Mouse (Mus musculus): Measurements from ENCODE around the gene Lman2. TPM values are rescaled to one million over a fixed set of nuclear protein-coding genes. Genes with fewer than 3 reads are reported as not detected.
A peak's percentile ranks its signal among the peaks of the same experiment; 100 is the strongest.

Gene Lman2
- polyA plus RNA-seq, 1 experiment from 2014 or later, result 121 TPM

DNA sequence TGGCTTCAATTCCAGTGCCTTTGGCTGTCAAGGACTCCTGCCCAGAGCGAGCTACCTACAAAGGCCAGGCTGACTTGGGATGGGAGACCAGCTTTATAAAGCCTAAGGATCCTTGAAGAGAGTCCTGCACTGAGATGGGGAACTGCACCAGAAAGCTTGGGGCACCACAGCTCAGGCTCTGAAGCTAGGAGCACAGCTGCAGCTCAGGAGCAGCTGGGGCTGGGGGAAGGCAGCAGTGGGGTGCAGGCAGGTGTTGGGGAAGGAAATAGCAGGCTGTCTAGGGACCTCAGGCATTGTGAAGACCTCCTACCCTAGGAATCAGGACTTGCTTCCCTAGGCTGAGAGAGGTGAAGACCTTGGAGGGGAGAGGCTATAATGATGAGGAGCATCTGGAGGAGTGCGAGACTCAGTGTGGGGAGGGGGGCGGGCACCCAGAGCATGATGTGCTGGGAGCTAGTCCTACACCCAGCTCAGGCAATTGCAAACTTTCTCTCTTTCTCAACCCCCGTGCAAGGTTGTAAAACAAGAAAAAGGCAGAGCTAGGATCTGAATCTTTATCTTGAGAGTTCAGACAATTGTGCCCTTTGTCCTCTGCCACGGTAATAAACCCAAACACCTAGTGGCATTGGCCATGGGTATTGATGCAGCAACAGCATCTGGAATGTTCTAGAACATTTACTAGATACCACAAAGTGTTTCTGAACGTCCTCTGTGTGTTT lies 11.8 kb upstream of the Lman2 start:
- Histone ChIP-seq H3K9ac (ENCODE audit: low read depth, low read length) (no peak overlapping the region), H3K9me3 (ENCODE audit: control insufficient read depth, low read length) (no peaks in the 10 kb centered on the region), H3K27ac (ENCODE audit: low read length) (no peak overlapping the region), H3K36me3 (ENCODE audit: control insufficient read depth, insufficient read depth, low read length) (no peaks in the 10 kb centered on the region), H3K27me3 (replicated peaks; ENCODE audit: control insufficient read depth, insufficient read depth, low read length) (peaks cover 15% of the 10 kb centered on the region), H3K4me3 (ENCODE audit: low read length) (no peak overlapping the region), H3K4me2 (ENCODE audit: low read depth, low read length) (0 out of 2 replicates have a peak overlapping the region, but pooled peaks have one; percentile 5), H3K4me1 (ENCODE audit: control insufficient read depth, insufficient read depth, low read length) (peaks cover 14% of the 10 kb centered on the region)
- 48% methylated on average over 6 of the region's 6 CpGs for WGBS
- peak; percentile 75 for ATAC-seq

DNA sequence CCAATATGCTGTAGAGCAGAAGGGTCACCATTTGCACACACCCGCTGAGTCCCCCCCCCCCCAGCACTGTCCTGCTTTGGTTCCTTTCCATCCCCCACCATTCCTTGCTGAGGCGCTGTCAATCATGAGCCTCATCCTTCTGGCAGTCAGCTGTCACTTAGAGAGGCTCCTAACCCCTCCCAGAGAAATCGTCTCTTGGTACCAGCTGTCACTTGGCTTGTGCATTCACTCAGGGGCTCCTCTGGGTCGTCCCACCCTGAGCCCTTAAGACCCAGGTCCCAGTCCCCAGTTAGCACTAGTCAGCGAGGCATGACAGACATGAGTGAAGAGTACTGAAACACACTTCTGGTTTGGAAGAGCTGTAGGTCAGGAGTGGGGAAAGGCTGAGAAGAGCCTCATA lies 9.2 kb upstream of the Lman2 start:
- no peaks in the 10 kb centered on the region for H3K9me3 ChIP-seq (ENCODE audit: control insufficient read depth, low read length)
- no peak overlapping the region for H3K4me3 ChIP-seq (ENCODE audit: low read length)
- no peak overlapping the region for H3K9ac ChIP-seq (ENCODE audit: low read depth, low read length)
- 55% methylated on average over 5 of the region's 5 CpGs for WGBS
- H3K27me3 ChIP-seq (replicated peaks; ENCODE audit: control insufficient read depth, insufficient read depth, low read length), result no peaks in the 10 kb centered on the region; the same call in none of the 2 replicates
- H3K4me2 ChIP-seq (ENCODE audit: low read depth, low read length), result no peak overlapping the region
- H3K27ac ChIP-seq (ENCODE audit: low read length), result no peak overlapping the region
- H3K36me3 ChIP-seq (ENCODE audit: control insufficient read depth, insufficient read depth, low read length), result no peaks in the 10 kb centered on the region
- peaks cover 8% of the 10 kb centered on the region for H3K4me1 ChIP-seq (ENCODE audit: control insufficient read depth, insufficient read depth, low read length)
- ATAC-seq, result no peak

DNA sequence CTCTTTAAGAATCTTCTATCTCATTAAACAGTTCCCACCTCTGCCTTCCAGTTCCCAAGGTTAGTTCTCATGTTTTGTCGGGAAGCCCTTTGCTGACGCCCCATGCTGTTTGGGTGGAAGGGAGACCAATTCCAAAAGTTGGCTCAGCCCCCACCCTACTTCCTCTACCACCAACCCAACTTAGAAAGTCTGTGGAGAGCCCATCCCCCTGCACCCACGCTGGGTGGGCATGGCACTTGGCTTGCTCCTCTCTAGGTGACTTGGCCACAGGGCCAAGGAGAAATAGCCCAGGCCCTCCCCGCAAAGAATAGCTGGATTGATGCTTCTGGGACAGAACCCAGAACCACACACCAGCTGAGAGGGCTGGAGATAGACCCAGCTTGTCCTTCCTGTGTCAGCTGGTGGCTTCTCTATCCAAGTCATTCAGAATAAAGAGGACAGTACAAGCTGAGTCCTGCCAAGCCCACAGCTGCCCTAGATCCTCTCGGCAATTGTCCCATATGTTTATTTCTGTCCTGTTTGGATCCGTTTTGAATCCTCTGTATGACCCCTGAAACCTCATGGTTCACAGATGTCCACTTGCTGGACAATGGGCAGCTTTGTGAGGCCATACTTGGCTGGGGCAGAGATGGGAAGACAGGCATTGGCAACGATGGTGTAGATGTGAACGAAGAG lies 8.6 kb upstream of the Lman2 start:
- no peak for ATAC-seq
- H3K4me3 ChIP-seq (ENCODE audit: low read length), result no peak overlapping the region
- H3K9me3 ChIP-seq (ENCODE audit: control insufficient read depth, low read length), result no peaks in the 10 kb centered on the region
- WGBS, result 64% methylated on average over 8 of the region's 8 CpGs
- H3K27ac ChIP-seq (ENCODE audit: low read length), result no peak overlapping the region
- no peak overlapping the region for H3K9ac ChIP-seq (ENCODE audit: low read depth, low read length)
- peaks cover 8% of the 10 kb centered on the region for H3K4me1 ChIP-seq (ENCODE audit: control insufficient read depth, insufficient read depth, low read length)
- H3K36me3 ChIP-seq (ENCODE audit: control insufficient read depth, insufficient read depth, low read length), result no peaks in the 10 kb centered on the region
- H3K4me2 ChIP-seq (ENCODE audit: low read depth, low read length), result no peak overlapping the region
- no peaks in the 10 kb centered on the region; the same call in none of the 2 replicates for H3K27me3 ChIP-seq (replicated peaks; ENCODE audit: control insufficient read depth, insufficient read depth, low read length)

DNA sequence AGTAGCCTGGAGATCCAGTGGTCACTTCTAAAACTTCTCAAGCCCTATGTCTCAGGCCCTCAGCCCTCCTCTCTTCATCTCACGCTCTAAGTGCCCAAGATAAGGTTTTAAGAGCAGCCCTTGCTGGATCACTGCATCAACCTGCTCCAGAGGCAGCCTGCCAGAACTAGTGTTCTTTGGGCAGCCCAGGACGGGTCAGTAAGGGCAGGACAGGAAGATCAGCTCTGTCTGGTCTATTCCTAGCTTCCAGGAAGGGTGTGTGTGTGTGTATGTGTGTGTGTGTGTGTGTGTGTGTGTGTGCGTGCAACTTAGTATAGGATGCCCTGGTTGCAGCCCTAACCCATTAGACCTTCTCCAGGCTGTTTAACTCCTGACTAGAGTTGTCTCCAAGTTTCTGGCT lies 7.7 kb upstream of the Lman2 start:
- Histone ChIP-seq H3K4me2 (ENCODE audit: low read depth, low read length) (no peak overlapping the region), H3K36me3 (ENCODE audit: control insufficient read depth, insufficient read depth, low read length) (no peaks in the 10 kb centered on the region), H3K27me3 (replicated peaks; ENCODE audit: control insufficient read depth, insufficient read depth, low read length) (no peaks in the 10 kb centered on the region; the same call in none of the 2 replicates), H3K4me1 (ENCODE audit: control insufficient read depth, insufficient read depth, low read length) (peaks cover 8% of the 10 kb centered on the region), H3K9ac (ENCODE audit: low read depth, low read length) (no peak overlapping the region), H3K4me3 (ENCODE audit: low read length) (0 out of 2 replicates have a peak overlapping the region, but pooled peaks have one; percentile 0), H3K9me3 (ENCODE audit: control insufficient read depth, low read length) (no peaks in the 10 kb centered on the region), H3K27ac (ENCODE audit: low read length) (no peak overlapping the region)
- WGBS, result 59% methylated on average over 3 of the region's 3 CpGs
- ATAC-seq, result no peak

DNA sequence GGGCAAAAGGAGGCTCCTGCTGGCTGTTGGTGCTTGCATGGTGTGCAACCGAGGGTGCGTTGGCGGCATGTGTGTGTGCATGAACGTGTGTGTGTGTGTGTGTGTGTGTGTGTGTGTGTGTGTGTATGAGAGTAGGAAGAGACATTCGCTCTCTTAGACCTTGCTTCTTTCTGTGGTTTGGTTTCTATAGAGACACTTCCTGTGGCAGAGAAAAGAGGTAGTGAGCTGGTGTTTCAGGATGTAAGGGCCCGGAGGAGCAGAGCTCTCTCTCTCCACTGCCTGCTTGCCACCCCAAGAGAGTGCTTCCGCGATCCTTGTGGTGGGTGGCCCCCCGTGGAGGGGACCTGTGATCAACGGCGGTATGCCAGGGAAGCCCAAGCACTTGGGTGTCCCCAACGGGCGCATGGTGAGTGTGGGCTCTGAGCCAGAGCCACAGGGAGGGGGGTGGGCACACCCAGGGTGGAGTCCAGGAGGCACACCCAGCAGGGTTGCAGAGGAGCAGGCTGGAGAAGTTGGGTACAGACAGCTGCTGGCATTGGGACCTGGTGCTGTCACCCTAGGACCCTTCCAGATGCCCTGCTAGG lies 7.0 kb upstream of the Lman2 start, which contains the start of gene Rgs14:
Gene Rgs14, plus strand, starts transcription at position 202 of the 584 bp plus-strand sequence.
- H3K27ac ChIP-seq (ENCODE audit: low read length), result no peak within 1 kb of the TSS
- 50% methylated on average over 13 of the region's 13 CpGs for WGBS
- ATAC-seq, result no peak
- H3K4me3 ChIP-seq (ENCODE audit: low read length), result 0 out of 2 replicates have a peak within 1 kb of the TSS, but pooled peaks have one; percentile 0
- no peak within 1 kb of the TSS for H3K4me2 ChIP-seq (ENCODE audit: low read depth, low read length)
- H3K27me3 ChIP-seq (replicated peaks; ENCODE audit: control insufficient read depth, insufficient read depth, low read length), result no peaks in the 10 kb centered on the region; the same call in 1 of the 2 replicates
- H3K9ac ChIP-seq (ENCODE audit: low read depth, low read length), result 0 out of 2 replicates have a peak within 1 kb of the TSS, but pooled peaks have one; percentile 5
- H3K4me1 ChIP-seq (ENCODE audit: control insufficient read depth, insufficient read depth, low read length), result peaks cover 4% of the 10 kb centered on the region
- no peaks in the 10 kb centered on the region for H3K36me3 ChIP-seq (ENCODE audit: control insufficient read depth, insufficient read depth, low read length)
- H3K9me3 ChIP-seq (ENCODE audit: control insufficient read depth, low read length), result no peaks in the 10 kb centered on the region

DNA sequence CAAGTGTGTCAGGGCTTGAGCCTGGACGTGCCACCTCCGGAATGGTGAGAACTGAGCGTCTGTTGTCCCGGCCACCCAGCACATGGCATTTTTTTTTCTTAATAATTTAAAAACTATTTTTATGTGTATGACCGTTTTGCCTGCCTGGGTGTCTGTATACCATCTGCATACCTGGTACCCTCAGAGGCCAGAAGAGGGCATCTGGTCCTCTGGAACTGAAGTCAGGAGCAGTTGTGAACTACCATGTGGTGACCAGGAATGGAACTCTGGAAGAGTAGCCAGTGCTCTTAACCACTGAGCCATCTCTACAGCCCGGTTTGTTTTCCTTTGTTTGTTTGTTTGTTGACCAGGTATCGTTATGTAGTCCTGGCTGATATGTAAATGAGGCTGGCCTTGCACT lies 5.8 kb upstream of the Lman2 start:
- Histone ChIP-seq H3K9ac (ENCODE audit: low read depth, low read length) (no peak overlapping the region), H3K36me3 (ENCODE audit: control insufficient read depth, insufficient read depth, low read length) (no peaks in the 10 kb centered on the region), H3K9me3 (ENCODE audit: control insufficient read depth, low read length) (no peaks in the 10 kb centered on the region), H3K4me1 (ENCODE audit: control insufficient read depth, insufficient read depth, low read length) (no peaks in the 10 kb centered on the region; the same call in 1 of the 2 replicates), H3K27me3 (replicated peaks; ENCODE audit: control insufficient read depth, insufficient read depth, low read length) (no peaks in the 10 kb centered on the region; the same call in 1 of the 2 replicates), H3K4me2 (ENCODE audit: low read depth, low read length) (no peak overlapping the region), H3K27ac (ENCODE audit: low read length) (no peak overlapping the region), H3K4me3 (ENCODE audit: low read length) (no peak overlapping the region)
- ATAC-seq, result no peak
- WGBS, result 75% methylated on average over 7 of the region's 7 CpGs

DNA sequence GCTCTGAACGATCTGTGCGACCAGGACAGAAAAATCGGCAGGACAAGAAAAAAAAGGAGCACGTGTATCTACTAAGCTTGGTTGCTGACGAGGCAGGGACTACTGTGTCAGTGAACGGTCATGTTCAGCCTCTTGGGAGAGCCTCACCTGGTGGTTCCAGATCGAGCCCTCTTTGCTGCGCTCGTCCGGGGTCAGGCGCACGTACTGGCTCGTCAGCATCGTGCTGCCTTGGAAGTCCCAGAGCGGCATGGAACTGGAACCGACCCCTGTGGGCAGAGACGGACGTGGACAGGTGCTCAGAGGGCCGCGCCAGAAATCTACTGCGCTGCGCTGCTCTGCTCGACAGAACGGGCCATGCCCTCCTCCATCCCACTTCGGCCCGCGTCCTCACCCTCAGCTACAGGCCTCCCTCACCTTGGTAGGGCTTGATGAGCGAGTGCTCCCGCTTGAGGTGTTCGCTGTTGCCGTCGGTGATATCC lies 570 bp downstream of the Lman2 start:
- Histone ChIP-seq H3K9me3 (ENCODE audit: control insufficient read depth, low read length) (no peaks in the 10 kb centered on the region), H3K4me1 (ENCODE audit: control insufficient read depth, insufficient read depth, low read length) (peaks cover 11% of the 10 kb centered on the region), H3K27me3 (replicated peaks; ENCODE audit: control insufficient read depth, insufficient read depth, low read length) (no peaks in the 10 kb centered on the region), H3K9ac (ENCODE audit: low read depth, low read length) (peak overlapping the region; percentile 89), H3K4me2 (ENCODE audit: low read depth, low read length) (peak overlapping the region; percentile 77), H3K4me3 (ENCODE audit: low read length) (peak overlapping the region; percentile 84), H3K27ac (ENCODE audit: low read length) (peak overlapping the region; percentile 95), H3K36me3 (ENCODE audit: control insufficient read depth, insufficient read depth, low read length) (0 out of 2 replicates have a peak, but pooled peaks cover 7% of the 10 kb centered on the region)
- peak; percentile 39 for ATAC-seq
- WGBS, result 1% methylated on average over 32 of the region's 32 CpGs

DNA sequence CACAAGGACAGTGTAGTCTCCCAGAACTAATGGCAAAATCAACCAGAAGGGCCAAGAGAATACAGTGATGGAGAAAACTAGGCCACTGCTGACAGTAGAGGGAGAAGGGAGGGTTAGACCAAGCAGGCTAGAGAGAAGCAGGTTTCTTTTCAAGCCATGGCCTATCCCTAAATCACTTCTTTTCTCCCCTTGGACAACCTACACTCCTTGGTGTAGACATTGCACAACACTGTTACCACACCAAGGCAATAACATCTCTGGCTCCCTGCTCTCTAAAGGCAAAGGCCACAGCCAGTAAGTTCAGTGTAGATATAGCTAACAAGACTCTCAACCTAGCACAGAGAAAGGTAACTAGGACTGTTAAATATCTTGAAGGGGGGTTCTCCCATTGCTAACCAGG lies 1.4 kb downstream of the Lman2 start:
- H3K4me1 ChIP-seq (ENCODE audit: control insufficient read depth, insufficient read depth, low read length), result peaks cover 11% of the 10 kb centered on the region
- peaks cover 9% of the 10 kb centered on the region; the same call in 1 of the 2 replicates for H3K36me3 ChIP-seq (ENCODE audit: control insufficient read depth, insufficient read depth, low read length)
- H3K9me3 ChIP-seq (ENCODE audit: control insufficient read depth, low read length), result no peaks in the 10 kb centered on the region
- no peak overlapping the region for H3K27ac ChIP-seq (ENCODE audit: low read length)
- no peaks in the 10 kb centered on the region for H3K27me3 ChIP-seq (replicated peaks; ENCODE audit: control insufficient read depth, insufficient read depth, low read length)
- peak overlapping the region; percentile 89 for H3K9ac ChIP-seq (ENCODE audit: low read depth, low read length)
- ATAC-seq, result no peak
- H3K4me3 ChIP-seq (ENCODE audit: low read length), result peak overlapping the region; percentile 84
- peak overlapping the region; percentile 77 for H3K4me2 ChIP-seq (ENCODE audit: low read depth, low read length)

DNA sequence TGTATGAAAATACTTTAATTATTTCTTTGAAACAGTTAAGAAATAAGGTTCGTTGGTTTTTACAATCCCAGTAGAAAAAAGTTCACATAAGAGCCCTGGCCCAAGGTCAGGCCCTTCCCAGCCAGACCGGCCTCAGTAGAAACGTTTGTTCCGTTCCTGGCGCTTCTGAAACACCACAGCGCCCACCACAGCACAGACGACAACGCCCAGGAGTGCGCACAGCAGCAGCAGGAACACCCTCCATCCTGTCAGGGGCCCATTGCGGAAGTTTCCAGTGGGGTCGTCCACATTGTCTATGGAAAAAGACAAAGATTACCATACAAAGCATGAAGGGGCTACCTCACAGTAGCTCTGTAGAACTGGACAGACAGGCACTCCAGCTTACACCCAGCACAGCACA lies 15.8 kb downstream of the Lman2 start:
- Histone ChIP-seq H3K27ac (ENCODE audit: low read length) (no peak overlapping the region), H3K27me3 (replicated peaks; ENCODE audit: control insufficient read depth, insufficient read depth, low read length) (no peaks in the 10 kb centered on the region), H3K36me3 (ENCODE audit: control insufficient read depth, insufficient read depth, low read length) (peaks cover 46% of the 10 kb centered on the region), H3K4me1 (ENCODE audit: control insufficient read depth, insufficient read depth, low read length) (no peaks in the 10 kb centered on the region), H3K4me3 (ENCODE audit: low read length) (no peak overlapping the region), H3K9me3 (ENCODE audit: control insufficient read depth, low read length) (no peaks in the 10 kb centered on the region), H3K9ac (ENCODE audit: low read depth, low read length) (no peak overlapping the region), H3K4me2 (ENCODE audit: low read depth, low read length) (no peak overlapping the region)
- no peak for ATAC-seq
- WGBS, result 83% methylated on average over 11 of the region's 11 CpGs
